24 mouse cellular contexts compared by ENCODE assay signal in genomic region chr14:41189496-41189895, GRCm38 (mm10). TPM values are rescaled to one million over a fixed set of nuclear protein-coding genes. Genes with fewer than 3 reads are reported as not detected.
"Had no signal": no experiment of that assay in that cellular context is flagged by ENCODE, and none has a peak within 500 bp of the region (broad histone marks: within the 10 kb centered on the region; RNA-seq: fewer than 3 reads in every experiment).

No protein-coding gene starts in this region.

- H3K27ac ChIP-seq: midbrain, embryonic 10.5 days; midbrain, embryonic 12.5 days; midbrain, embryonic 15.5 days; neural tube, embryonic 12.5 days had no signal

- H3K4me1 ChIP-seq: midbrain, embryonic 10.5 days; midbrain, embryonic 12.5 days; midbrain, embryonic 15.5 days; neural tube, embryonic 12.5 days had no signal

- H3K4me2 ChIP-seq: lung, embryonic 14.5 days; midbrain, embryonic 12.5 days; midbrain, embryonic 15.5 days; neural tube, embryonic 12.5 days had no signal

- H3K9ac ChIP-seq: lung, embryonic 14.5 days; midbrain, embryonic 12.5 days; midbrain, embryonic 15.5 days; neural tube, embryonic 12.5 days had no signal

- H3K27me3 ChIP-seq: midbrain, embryonic 12.5 days; midbrain, embryonic 15.5 days; neural tube, embryonic 12.5 days had no signal

- DNase-seq: lung, adult 18-20 months; lung, embryonic 14.5 days; lung, postnatal 10 days; lung, postnatal 4 days; right cerebral cortex, postnatal 14 days; right cerebral cortex, postnatal 4 days; spleen, adult 18-20 months; thymus, adult 18-20 months; thymus, postnatal 14 days; thymus, postnatal 36 days had no signal

- H3K4me3 ChIP-seq: midbrain, embryonic 10.5 days; midbrain, embryonic 12.5 days; midbrain, embryonic 15.5 days; neural tube, embryonic 12.5 days had no signal

- ATAC-seq: midbrain, embryonic 15.5 days had no signal

- H3K9me3 ChIP-seq: midbrain, embryonic 12.5 days; midbrain, embryonic 15.5 days; neural tube, embryonic 12.5 days had no signal

- H3K36me3 ChIP-seq: midbrain, embryonic 10.5 days; midbrain, embryonic 12.5 days; midbrain, embryonic 15.5 days; neural tube, embryonic 12.5 days had no signal

RNA-seq across cellular contexts. Expression of gene Sftpd, which starts 4.5 kb away (rescaled TPM):
- total RNA-seq: megakaryocyte, adult 5-6 weeks; megakaryocyte-erythroid progenitor cell, adult 5-6 weeks; midbrain, postnatal 0 days; monocyte, adult 5-6 weeks; neutrophil, adult 5-6 weeks had no signal
- polyA plus RNA-seq: lung, embryonic 14.5 days; midbrain, embryonic 10.5 days; midbrain, embryonic 12.5 days; midbrain, embryonic 15.5 days; neural tube, embryonic 12.5 days; neural tube, embryonic 14.5 days; small intestine, adult 2 months; stomach, embryonic 14.5 days had no signal

RNA-seq across cellular contexts. Expression of gene Mbl1, which starts 38.2 kb away (rescaled TPM):
- total RNA-seq: megakaryocyte, adult 5-6 weeks; megakaryocyte-erythroid progenitor cell, adult 5-6 weeks; midbrain, postnatal 0 days; monocyte, adult 5-6 weeks had no signal
- polyA plus RNA-seq: lung, embryonic 14.5 days; midbrain, embryonic 10.5 days; midbrain, embryonic 12.5 days; midbrain, embryonic 15.5 days; midbrain, postnatal 0 days; neural tube, embryonic 12.5 days; neural tube, embryonic 14.5 days; small intestine, adult 2 months; stomach, embryonic 14.5 days; thymus, postnatal 0 days had no signal

RNA-seq across cellular contexts. Expression of gene Sftpa1, which starts 57.9 kb away (rescaled TPM):
- total RNA-seq: megakaryocyte, adult 5-6 weeks; megakaryocyte-erythroid progenitor cell, adult 5-6 weeks; midbrain, postnatal 0 days; monocyte, adult 5-6 weeks; neutrophil, adult 5-6 weeks had no signal
- polyA plus RNA-seq: midbrain, embryonic 10.5 days; midbrain, embryonic 12.5 days; midbrain, embryonic 15.5 days; midbrain, postnatal 0 days; neural tube, embryonic 12.5 days; neural tube, embryonic 14.5 days; small intestine, adult 2 months; stomach, embryonic 14.5 days; stomach, embryonic 16.5 days had no signal
